Mouse (Mus musculus) liver, adult 2 months (tissue): Measurements from ENCODE around the gene Igf1r.

Experiments
- CTCF ChIP-seq: fragments of 200-500 bp; IDR thresholded peaks from 2 replicates; pipeline ENCODE4 v1.5.1; 2011; ENCODE audit warnings: low read depth, low read length, control low read depth
- POLR2A ChIP-seq: fragments of 200-500 bp; IDR thresholded peaks from 2 replicates; pipeline ENCODE4 v1.6.1; 2011; ENCODE audit warnings: low read length, control low read depth; ENCODE audit not compliant: insufficient read depth; ENCODE audit errors: extremely low read depth

DNA sequence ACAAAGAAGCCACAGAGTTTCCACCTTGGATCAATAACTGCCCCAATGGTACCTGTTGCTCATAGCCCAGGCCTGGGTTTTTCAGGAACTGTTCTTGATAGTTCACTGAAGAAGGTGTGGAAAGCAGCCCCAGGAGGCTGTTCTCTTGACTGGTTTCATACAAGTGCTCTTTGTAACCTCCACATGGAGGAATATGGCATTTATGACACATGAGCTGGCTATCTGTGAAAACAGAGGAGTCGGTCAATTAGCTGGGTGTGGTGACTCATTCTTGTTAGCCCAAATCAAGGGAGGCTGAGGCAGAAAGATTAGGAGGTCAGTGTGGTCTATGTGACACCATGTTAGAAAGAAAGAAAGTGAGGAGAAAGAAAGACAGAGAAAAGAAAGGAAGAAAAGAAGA is 5.7 kb upstream of the Igf1r start:
- TF ChIP-seq POLR2A (no peak), CTCF (no peak)
